Mouse (Mus musculus): Measurements from ENCODE around the gene Lamc1.
"Not testable (repeated sequence)": the region's sequence is repeated elsewhere in the genome, so short reads cannot be mapped to it uniquely, and the experiment has no call there.

The Lamc1 gene

DNA sequence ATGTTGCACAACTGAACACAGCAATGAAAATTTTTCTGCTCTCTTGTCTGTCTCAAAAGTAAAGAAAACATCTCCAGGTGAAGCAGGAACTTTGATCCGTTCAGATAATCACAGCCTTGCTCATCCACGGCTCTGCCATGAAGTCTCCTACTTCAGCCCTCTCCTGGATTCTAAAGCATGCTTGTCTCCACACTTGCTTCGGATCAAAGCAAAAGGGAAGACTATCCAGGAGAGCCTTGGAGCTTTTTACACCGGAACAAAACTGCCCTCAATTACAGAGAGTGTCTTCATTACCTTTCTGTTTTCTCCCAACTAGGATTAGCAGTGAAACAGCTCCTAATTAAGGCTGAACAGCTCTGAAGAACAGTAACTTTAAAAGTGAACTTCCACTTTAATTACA is 1.4 kb downstream of the Lamc1 start:
- no peak for DNase-seq

DNA sequence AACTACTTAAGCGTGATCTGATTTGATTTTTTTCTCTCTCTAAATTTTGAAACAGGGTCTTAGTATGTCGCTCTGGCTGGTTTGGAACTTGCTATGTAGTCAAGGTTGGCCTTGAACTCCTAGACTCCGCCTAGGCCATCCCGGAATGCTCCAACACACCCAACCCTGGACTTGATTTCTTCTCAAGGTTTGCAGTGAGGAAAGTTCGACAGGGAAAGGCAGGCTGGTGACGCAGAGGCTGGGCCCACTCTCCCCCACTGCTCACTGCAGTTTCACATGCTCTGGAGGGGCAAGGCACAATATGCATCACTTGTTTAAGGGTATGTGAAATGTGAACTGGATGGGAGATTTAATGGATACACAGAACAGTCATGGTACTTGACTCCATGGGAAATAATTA is 3.3 kb downstream of the Lamc1 start:
- DNase-seq, result no peak

DNA sequence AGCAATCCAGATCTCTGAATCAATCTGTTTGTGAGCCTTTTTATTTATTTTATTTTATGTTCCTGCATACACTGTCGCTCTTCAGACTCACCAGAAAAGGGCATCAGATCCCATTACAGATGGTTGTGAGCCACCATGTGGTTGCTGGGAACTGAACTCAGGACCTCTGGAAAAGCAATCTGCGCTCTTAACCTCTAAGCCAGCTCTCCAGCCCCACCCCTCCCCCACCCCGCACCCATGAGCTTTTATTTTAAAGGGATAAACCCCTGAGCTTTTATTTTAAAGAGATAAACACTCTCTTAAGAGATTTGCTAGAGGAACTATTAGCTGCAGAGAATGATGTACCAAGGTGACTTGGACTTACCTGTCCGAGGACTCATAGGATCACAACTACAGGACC is 5.5 kb downstream of the Lamc1 start:
- no peak for DNase-seq

DNA sequence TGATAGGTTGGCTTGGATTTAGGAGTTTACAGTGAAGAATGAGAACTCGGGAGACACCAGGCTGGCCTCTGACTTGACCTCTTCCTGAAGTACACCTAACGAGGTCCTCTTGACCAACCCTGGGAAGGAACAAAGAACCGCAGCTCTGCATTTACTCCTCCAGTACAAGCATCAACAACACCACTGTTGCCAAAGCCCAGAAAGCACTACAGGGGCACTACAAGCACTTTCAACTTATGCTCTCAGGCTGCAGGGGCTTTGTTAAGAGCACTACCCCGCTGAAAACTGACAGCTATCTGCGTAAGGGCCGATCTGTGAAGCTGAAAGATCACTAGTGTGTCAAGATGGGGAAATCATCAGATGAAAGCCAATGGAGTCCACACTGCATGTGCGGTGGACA is 6.4 kb downstream of the Lamc1 start:
- no peak for DNase-seq

DNA sequence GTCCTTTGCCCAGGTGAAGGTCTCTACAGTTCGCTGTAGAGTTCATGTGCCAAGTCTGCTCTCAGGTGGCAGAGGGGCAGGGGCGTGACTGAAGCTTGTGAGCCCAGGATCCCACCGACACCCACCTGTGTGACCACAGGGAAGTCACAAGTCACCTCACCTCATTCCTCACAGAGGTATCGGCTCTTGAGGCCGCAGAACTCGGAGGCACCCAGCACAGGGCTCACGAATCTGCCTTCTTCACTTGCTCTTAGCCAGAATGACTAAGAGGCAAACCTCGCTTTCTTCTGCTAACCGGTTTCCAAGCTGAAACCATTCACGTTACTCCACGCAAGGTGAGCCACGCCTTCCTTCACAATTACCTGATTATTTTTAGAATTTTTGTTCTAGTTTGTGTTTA is 11.2 kb downstream of the Lamc1 start:
- no peak for DNase-seq

DNA sequence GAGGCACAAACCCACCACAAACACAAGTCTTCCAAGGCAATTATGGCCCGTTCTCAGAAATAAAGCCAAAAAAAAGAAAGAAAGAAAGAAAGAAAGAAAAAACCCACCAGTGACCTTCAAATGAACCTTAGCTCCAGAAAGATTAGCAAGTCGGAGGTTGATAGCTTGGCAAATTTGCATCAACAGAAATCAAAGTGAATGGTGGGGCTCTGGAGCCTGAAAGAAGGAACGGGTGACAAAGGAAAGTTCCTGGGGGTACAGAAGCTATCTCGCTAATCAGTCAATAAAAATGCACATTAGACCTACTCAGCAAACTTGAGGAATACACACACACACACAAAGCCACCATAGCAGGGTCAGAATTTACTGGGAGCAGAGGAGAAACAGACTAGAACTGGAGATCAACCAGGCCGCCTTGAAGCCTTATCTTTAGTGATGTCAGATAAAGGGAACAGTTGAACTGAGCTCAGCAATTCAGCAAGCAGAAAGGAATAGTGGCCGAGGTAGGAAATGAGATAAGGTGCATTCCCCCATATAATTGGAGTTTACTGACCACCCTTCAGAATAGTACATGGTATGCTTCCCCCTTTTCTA is 11.9 kb downstream of the Lamc1 start:
- no peak for DNase-seq

DNA sequence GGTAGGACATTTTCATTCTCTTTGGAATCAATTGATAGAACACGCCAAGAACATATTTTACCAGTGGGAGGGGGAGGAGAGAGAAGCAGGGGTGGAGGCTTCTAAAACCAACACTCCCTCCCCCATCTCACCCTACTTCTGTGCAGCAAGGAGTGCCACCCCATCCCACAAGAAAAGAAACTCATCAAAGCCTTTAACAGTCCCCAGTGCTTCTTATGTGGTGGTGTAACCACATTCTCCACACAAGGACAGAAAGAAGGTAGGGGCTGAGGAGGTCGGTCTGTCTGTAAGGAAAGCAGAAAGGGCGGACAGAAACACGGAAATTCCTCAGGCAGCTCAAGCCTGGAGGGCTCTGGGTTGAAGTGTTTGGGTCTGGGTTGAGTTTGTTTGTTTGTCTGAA is 12.5 kb downstream of the Lamc1 start:
- DNase-seq, result no peak

DNA sequence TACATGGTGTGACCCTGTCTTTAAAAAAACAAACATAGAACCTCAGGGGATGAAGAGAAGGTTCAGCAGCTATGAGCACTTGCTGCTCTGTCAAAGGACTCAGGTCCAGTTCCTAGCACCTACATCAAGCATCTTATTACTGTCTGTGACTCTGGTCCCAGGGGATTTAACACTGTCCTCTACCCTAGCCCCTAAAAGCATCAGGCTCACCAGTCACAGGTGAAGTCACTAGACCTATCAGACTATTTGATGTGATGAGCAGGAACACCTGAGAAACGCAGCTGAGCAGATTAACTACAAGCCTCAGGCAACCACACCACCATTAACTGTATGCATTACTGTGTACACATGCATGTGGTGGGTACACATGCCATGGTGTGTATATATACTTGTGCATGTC is 13.8 kb downstream of the Lamc1 start:
- no peak for DNase-seq

DNA sequence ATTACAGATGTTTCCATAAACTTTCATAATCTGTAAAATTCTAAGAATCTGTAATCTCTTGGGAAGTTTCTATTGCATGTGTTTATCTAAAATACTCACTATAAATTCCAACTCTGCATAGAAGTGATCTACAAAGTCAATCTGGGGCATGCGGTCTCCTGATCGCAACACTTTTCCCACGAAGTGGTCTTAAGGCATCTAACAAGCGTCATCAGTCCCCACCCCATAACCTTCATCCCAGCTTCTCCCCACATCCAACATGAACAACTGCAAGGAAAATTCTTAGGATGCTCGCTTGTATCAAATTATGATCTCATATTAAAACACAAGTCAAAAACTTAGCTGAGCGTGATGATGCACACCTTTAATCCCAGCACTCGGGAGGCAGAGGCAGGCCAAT is 14.3 kb downstream of the Lamc1 start:
- DNase-seq, result no peak

DNA sequence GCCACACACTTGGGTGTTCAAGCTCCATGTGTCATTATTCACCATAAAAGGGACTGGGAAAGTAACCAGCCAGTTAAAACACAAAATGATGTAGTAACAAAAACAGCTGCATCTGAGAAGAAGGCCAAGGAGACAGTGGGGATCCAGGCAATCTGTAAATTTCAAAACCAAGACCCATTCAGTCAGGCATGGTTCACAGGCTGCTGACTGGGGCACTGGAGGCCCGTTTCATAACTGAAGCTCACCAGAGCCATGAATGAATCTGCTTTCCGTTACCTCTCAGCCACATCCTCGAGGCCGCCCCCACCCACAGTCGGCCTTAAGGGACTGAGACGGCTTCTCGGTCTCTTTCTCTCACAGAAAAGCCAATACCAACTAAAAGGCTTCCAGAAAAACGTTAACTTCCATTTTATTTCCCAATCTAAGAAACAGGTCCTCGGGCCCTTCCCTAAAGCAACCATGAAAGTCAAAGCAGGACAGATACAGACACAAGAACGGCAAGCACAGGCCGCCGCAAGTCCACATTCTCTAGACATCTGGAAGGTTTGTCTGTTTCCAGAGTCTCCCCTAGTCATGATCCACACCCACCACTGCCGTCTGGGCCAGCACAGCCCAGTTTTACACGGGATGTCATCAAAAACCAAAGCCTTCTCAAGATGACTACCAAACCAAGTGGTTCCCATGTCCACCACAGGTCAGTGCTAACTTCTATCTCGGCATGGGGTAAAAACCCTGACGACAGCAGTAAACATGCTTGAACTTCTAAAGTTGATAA is 14.9 kb downstream of the Lamc1 start:
- DNase-seq, result no peak

DNA sequence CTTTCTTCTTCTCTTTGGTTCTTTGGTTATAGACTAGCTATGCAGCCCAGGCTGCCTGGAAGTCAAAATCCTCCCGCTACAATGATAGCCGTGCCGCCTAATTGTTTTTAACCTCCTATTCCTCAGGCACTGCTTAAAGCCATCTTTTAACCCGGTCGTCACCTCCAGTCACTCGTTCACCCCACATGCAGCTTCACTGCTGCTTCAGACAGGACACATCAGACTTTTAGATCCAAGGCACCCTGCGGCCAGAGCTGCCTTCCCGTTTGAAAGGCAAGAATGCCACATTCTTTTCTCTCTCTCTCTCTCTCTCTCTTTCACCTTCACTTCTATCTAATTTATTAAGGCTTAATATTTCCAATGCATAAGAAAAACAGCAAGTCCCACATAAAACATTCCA is 15.6 kb downstream of the Lamc1 start:
- DNase-seq, result no peak

DNA sequence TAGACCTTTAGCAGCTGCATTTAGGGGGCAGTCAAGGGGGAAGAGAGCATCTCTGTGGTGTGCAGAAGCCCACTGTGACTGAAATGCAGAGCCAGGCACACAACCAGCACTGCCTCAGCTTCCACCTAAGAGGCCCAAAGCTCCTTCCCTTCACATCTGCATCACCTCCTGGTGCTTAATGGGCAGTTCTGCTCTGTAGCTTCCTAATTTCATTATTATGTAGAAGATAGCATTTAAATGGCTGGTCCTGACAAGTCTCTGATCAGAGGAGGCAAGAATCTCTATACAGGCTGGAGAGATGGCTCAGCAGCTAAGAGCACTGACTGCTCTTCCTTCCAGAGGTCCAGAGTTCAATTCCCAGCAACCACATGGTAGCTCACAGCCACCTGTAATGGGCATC is 16.3 kb downstream of the Lamc1 start:
- DNase-seq, result no peak

DNA sequence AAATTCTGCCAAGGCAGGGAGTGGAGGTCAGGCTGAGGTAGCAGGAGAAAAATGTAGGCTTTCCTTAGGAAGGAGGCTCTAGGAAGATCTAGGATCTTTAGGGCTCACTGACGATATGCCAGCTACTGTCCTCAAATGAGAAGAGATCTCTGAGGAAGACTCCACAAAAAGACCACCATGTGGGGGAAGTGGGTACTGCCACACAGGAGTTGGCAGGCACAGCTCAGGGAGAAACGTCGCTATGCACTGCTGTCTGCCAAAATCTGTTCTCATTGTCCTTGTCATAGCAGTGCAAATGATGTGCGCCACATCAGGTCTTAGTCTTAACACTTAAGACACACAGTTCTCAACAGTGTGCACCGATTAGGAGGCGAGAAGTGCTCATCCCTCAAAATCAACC is 17.5 kb downstream of the Lamc1 start:
- no peak for DNase-seq

DNA sequence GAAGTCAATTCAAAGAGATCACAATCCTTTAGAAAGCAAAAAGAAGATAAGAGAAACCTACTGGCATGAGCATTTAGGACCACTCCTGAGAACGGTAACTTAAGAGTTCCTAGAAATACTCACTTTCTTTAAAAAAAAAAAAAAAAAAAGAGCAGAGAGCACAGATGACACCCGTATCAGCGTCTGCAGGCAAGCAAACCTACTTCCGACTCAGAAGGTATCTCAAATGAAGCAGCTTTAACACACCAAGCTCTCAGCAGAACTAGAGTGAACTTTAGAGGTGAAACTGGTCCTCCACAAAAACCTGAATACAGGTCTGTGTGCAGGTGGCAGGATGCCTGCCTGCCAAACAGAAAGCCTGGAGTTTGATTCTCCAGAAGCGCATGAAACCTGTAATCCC is 19.6 kb downstream of the Lamc1 start:
- no peak for DNase-seq

DNA sequence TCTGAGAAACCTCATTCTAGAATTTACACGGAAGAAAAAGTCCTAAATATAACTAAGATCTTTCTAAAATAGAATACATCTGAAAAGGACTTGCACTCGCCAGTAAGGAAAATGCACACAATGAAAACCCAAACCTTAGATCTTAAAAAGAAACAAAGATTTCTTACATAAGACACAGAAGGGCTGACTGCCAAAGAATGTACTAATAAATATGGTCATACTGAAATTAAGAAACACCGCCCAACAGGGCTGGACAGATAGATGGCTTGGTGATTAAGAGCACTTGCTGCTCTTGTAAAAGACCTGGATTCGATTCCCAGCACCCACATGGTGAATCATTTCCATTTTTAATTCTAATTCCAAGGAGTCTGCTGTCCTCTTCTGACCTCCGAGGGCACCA is 22.4 kb downstream of the Lamc1 start:
- no peak for DNase-seq

DNA sequence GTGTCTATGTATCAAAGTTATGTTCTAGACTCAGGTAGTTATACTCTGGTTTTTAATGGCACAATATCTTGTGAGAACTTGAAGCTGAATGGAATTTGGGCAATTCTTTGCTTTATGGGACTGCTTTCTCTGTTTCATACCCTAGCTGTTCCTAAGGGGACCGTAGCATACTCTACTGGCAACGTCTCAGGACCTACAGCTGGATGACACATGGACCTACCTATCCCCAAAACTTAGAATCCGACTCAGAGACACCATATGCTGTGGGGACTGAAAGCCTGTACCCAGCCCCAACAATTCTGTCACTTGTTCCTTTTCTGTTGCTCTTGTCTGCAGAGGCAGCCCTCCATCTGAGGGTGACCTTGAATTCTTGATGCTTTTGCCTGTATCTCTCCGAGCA is 23.3 kb downstream of the Lamc1 start:
- no peak for DNase-seq

DNA sequence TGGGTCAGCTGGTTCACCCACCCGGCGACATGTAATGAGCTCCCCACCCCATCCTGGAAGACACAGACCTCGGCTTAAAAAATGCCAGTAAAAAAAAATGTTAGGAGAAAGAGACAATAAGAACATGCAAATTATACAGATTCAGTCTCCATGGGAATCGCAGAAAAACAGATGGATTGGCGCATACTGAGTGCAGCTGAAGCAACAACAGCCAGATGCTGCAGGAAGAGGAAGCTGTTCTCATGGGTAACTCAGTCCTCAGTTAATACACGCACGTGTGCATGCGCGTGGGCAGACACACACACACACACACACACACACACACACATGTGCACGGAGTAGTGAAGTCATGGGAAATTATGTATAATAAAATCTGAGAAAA is 23.7 kb downstream of the Lamc1 start:
- DNase-seq, result peak; percentile 34

DNA sequence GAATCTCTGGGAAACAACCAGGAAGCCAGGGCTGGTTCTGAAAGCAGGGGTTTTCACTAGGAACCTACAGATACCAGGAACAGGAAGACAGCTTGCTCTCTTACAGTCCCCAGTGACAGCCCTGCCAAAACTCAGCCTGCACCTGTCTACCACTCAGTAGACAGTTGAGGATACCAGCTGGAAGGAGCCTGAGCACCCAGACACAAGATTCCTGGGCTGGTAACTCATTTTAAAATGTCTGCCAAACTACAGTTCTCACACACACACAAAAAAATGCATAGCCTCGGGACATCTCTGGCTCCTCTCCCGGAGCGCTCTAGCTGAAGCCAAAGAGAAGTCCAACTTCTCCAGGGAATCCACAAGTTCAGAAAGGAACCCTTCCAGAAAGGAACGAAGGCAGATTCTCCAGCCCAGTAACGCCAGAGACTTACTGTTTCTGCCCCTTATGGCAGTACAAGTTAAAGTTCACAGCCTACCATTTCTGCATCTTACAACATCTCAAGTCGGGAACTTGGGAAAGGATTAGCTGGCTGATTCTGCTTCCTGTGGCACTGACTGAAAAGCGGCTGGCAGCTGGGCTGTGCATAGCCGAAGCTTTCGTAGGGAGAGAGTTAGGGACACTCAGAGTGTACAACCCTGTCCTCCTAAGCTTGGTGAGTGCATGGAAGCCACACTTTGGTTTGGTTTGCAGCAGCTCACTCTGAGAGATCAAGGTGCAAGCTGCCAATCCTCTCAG is 24.2 kb downstream of the Lamc1 start:
- DNase-seq, result peak; percentile 57

DNA sequence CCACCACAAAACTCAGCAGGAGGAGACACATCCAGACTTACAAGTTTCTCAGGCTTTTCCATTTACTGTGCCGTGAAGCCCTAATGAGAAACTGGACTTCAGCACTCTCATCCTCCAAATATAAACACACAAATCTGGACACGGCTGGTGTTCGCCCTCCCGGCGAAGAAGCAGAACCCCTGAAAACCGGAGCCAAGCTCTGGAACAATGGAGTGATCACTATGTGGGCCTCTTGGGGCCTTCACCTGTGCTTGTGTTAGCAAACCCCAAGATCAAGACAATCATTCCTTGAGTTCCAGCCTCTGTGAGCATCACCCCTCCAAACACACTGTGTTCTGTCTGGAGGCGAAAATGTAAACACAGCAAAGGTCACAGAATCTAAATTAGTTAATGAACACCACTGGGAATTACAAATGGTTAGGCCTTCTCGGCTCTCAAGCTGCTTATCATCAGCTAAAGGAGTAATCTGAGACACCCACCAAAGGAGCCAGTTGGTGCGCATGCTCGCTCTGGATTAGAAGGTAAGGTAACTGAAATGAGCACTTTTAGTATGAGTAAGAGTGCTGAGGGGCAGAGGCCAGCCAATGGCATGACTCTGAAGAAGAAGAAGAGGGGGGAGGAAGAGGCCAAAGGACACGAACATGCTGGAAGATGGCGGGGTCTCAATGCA is 24.9 kb downstream of the Lamc1 start:
- no peak for DNase-seq

DNA sequence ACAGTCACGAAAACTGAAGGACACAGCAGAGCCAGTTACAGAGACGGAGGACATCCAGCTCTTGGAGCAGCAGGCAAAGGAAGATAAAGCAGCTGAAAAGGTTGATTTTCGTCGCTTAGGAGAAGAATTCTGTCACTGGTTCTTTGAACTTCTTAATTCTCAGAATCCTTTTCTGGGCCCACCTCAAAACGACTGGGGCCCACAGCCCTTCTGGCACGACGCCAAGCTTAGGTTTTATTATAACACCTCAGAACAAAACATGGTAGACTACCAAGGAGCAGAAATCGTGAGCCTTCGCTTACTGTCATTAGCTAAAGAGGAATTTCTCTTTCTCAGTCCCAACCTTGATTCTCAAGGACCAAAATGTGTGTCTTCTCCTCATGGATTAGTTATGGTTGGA is 26.9 kb downstream of the Lamc1 start:
- DNase-seq, result not testable (repeated sequence)

DNA sequence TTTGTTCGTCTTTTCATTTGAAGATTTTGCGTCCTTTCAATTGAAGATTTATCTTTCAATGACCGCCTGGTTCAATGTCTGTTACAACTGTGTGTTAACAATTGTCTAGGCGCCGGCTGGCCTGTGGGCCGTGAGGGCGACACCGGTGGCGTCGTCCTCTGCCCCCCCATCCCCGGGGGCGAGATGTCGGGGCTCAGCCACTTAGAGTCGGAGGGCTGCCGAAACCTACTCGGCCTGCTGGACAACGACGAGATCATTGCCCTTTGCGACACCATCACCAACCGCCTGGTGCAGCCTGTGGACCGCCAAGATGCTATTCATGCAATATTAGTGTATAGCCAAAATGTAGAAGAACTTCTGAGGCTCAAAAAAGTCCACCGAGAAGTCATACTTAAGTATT is 27.3 kb downstream of the Lamc1 start:
- not testable (repeated sequence) for DNase-seq

DNA sequence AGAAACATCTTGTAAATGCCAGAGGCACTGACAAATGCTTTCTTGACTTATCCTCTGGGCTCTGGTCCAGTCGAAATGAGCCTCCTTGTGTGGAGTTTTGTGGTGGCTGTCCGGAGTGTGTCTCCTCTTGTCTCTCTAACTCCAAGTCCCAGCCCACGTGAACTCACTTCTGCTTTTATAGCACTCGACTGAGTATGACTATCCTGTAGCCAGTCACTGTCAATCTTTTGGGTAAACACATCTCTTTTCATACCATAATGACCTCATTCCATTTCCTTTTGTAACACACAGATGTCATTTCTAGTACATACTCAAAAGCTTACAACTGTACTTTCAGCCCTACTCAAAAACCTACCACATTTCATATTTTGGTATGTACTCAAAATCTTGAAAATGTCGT is 33.1 kb downstream of the Lamc1 start:
- not testable (repeated sequence) for DNase-seq

DNA sequence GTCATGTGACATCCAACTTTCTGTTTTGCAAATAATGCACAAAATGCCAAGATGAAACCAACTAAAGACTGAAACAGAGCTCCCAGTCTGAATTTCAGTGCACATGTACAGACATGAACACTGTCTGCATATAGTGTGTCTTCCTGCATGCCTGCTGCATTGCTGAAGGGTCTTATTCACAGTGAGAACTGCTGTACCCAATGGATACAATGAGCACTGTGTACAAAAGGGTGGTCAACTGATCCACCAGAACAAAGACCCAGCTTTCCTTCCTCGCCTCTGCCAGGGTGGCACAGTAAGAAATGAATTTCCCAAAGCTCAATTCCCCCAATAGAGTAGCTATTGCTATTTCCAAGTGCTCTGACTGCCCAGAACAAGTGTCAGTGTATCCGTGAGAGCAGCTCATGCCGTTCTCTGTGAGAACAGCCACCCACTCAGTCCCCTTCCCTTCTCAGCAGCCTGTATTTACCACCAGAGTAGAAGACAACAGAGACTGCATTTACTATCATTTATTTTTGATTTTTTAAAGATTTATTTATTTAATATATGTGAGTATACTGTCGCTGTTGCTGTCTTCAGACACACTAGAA is 34.7 kb downstream of the Lamc1 start:
- not testable (repeated sequence) for DNase-seq

Measured in right cerebral cortex, postnatal 25 days (tissue).